Mouse (Mus musculus): Measurements from ENCODE around the gene Nr1h2. TPM values are rescaled to one million over a fixed set of nuclear protein-coding genes. Genes with fewer than 3 reads are reported as not detected.

Gene Nr1h2
- polyA plus RNA-seq, 1 experiment from 2014 or later = 60.8 TPM

DNA sequence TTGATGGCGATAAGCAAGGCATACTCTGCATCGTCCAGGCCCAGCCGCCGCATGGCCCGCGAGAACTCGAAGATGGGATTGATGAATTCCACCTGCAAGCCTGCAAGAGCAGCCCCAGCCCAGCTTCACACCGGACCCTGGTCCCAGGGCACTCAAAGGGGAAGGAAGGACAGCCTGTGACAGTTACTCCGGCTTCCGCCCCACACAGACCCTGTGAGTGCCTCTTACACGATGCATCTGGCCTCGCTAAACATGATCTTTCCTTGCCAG lies 3.4 kb downstream of the Nr1h2 start:
- no peak for DNase-seq (ENCODE audit: low spot score)
- H3K4me2 ChIP-seq (ENCODE audit: low read depth, low read length) = no peak overlapping the region
- H3K36me3 ChIP-seq (ENCODE audit: control insufficient read depth, insufficient read depth, low read length) = peaks cover 31% of the 10 kb centered on the region
- no peak overlapping the region for H3K27ac ChIP-seq (replicated peaks; ENCODE audit: low read depth, low read length)
- no peak overlapping the region for H3K4me3 ChIP-seq (ENCODE audit: low read depth, low read length)
- H3K9ac ChIP-seq (ENCODE audit: low read depth, low read length) = no peak overlapping the region
- H3K4me1 ChIP-seq (ENCODE audit: control insufficient read depth, insufficient read depth, low read length) = peaks cover 20% of the 10 kb centered on the region
- ATAC-seq (ENCODE audit: low read depth) = no peak
- H3K9me3 ChIP-seq (ENCODE audit: control insufficient read depth, low read length) = no peaks in the 10 kb centered on the region
- no peaks in the 10 kb centered on the region for H3K27me3 ChIP-seq (replicated peaks; ENCODE audit: control insufficient read depth, insufficient read depth, low read length)
- WGBS = 91% methylated on average over 12 of the region's 12 CpGs

DNA sequence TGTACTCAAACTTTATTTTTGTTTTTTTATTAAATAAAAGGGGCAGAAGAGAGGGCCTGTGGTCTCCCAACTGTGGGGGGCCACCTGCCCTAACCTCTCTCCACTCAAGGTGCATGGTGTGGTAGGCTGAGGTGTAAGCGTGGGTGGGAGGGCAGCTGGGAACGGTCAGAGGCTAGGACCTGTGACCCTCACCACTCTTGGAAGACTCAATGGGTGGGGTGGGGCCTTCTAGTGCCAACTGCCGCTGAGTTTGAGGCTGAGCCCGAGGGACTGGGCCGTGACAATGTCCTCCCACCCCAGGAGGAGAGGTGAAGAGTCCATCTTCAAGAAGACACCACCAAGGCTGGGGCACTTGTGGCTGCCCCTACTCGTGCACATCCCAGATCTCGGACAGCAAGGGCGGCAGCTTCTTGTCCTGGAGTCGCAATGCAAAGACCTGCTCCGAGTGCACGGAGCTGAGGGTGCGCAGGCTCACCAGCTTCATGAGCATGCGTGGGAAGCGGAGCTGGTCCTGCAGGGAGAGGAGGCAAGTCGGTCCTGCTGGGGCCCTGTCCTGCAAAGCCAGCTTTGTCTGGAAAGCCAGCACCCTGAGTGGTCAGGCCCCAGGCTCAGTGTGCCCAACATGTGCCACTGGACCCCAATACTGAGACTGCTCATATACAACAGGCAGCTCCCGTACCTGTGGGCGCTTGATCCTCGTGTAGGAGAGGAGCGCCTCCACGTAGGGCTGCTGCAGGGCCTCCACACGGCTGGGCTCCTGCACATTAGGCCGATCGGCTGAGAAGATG lies 3.9 kb downstream of the Nr1h2 start:
- no peak overlapping the region for H3K27ac ChIP-seq (replicated peaks; ENCODE audit: low read depth, low read length)
- no peak overlapping the region for H3K4me2 ChIP-seq (ENCODE audit: low read depth, low read length)
- no peaks in the 10 kb centered on the region for H3K9me3 ChIP-seq (ENCODE audit: control insufficient read depth, low read length)
- H3K9ac ChIP-seq (ENCODE audit: low read depth, low read length) = no peak overlapping the region
- no peak for ATAC-seq (ENCODE audit: low read depth)
- H3K4me3 ChIP-seq (ENCODE audit: low read depth, low read length) = no peak overlapping the region
- H3K27me3 ChIP-seq (replicated peaks; ENCODE audit: control insufficient read depth, insufficient read depth, low read length) = no peaks in the 10 kb centered on the region
- WGBS = 94% methylated on average over 23 of the region's 23 CpGs
- no peak for DNase-seq (ENCODE audit: low spot score)
- H3K4me1 ChIP-seq (ENCODE audit: control insufficient read depth, insufficient read depth, low read length) = peaks cover 20% of the 10 kb centered on the region
- peaks cover 31% of the 10 kb centered on the region for H3K36me3 ChIP-seq (ENCODE audit: control insufficient read depth, insufficient read depth, low read length)

DNA sequence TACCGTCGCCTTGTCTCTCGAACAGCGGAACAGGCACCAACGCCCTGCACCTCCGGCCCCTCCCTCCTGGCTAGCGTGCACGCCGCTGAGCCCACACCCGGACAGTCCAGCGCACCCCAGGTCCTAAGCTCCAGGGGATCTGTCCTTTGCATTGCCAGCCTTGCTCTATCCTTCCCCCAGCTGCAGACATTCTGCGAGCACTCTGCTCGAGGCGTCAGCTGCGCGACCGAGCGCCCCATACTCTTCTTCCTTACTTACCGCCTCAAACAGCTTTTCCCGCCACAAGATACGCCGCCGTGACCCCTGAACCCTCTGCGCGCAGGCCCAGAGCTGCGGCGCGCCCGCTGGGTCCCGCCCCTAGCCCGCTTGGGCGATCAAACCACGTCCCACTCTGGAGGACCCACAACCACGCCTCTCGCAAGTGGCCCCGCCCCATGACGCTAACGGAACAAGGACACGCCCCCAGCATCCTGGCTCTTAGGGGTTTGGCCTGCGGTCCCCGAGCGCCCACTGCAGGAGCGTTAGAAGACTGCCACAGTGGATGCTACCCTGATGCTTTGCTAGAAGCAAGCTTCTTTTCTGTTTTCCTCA lies 5.2 kb downstream of the Nr1h2 start, which contains the start of gene Pold1:
Pold1 (minus strand) TSS at position 353 of the 591 bp plus-strand sequence.
- under 1% methylated on average over 43 of the region's 43 CpGs for WGBS
- Histone ChIP-seq H3K9ac (ENCODE audit: low read depth, low read length) (peak within 1 kb of the TSS; percentile 71), H3K36me3 (ENCODE audit: control insufficient read depth, insufficient read depth, low read length) (peaks cover 31% of the 10 kb centered on the region), H3K9me3 (ENCODE audit: control insufficient read depth, low read length) (no peaks in the 10 kb centered on the region), H3K4me3 (ENCODE audit: low read depth, low read length) (peak within 1 kb of the TSS; percentile 70), H3K4me2 (ENCODE audit: low read depth, low read length) (peak within 1 kb of the TSS; percentile 72), H3K27ac (replicated peaks; ENCODE audit: low read depth, low read length) (peak within 1 kb of the TSS; percentile 84), H3K4me1 (ENCODE audit: control insufficient read depth, insufficient read depth, low read length) (peaks cover 20% of the 10 kb centered on the region), H3K27me3 (replicated peaks; ENCODE audit: control insufficient read depth, insufficient read depth, low read length) (no peaks in the 10 kb centered on the region)
- ATAC-seq (ENCODE audit: low read depth) (peak; percentile 95), DNase-seq (ENCODE audit: low spot score) (peak; percentile 100)

DNA sequence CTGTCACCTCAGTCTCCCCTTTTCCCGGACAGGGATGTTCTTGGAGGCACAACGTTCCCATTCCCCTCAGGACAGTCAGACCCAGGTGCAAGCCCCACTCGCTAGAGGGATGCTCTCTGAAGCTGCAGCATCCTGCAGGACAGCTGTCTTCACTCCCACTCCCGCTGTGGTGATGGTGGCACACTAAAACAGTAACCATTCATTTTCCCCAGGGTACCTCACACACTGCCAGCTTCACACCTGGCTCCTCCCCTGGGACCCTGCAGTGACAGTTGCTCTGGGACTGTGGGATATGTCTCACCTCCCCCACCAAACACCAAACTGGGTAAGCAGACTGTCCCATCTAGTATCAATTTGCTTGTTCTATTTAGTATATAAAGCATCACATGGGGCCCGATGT lies 6.0 kb downstream of the Nr1h2 start:
- DNase-seq (ENCODE audit: low spot score) (peak; percentile 30), ATAC-seq (ENCODE audit: low read depth) (no peak)
- Histone ChIP-seq H3K9me3 (ENCODE audit: control insufficient read depth, low read length) (no peaks in the 10 kb centered on the region), H3K27ac (replicated peaks; ENCODE audit: low read depth, low read length) (no peak overlapping the region), H3K4me3 (ENCODE audit: low read depth, low read length) (peak overlapping the region; percentile 70), H3K9ac (ENCODE audit: low read depth, low read length) (peak overlapping the region; percentile 71), H3K4me1 (ENCODE audit: control insufficient read depth, insufficient read depth, low read length) (peaks cover 15% of the 10 kb centered on the region), H3K27me3 (replicated peaks; ENCODE audit: control insufficient read depth, insufficient read depth, low read length) (no peaks in the 10 kb centered on the region), H3K36me3 (ENCODE audit: control insufficient read depth, insufficient read depth, low read length) (peaks cover 38% of the 10 kb centered on the region), H3K4me2 (ENCODE audit: low read depth, low read length) (peak overlapping the region; percentile 72)
- WGBS = 20% methylated on average over 5 of the region's 5 CpGs

DNA sequence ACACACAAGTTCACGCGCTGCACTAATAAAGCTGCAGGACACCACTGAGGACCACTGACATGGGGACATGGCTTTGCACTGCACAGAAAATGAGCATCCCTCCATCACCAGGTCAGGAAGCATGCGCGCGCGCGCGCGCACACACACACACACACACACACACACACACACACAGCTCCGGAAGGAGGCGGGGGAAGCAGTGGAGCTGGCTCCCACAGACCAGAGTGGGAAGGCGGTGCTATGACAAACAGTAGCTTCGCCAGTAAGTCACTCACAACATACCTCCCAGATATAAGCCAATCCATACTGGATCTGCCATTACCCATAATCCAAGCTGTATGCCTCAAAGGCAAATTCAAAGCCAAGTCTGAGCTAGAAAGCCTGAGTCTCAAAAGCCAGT lies 6.7 kb downstream of the Nr1h2 start:
- no peak for ATAC-seq (ENCODE audit: low read depth)
- Histone ChIP-seq H3K4me1 (ENCODE audit: control insufficient read depth, insufficient read depth, low read length) (peaks cover 13% of the 10 kb centered on the region), H3K9ac (ENCODE audit: low read depth, low read length) (peak overlapping the region; percentile 71; the same call in 1 of the 2 replicates), H3K27me3 (replicated peaks; ENCODE audit: control insufficient read depth, insufficient read depth, low read length) (no peaks in the 10 kb centered on the region), H3K9me3 (ENCODE audit: control insufficient read depth, low read length) (no peaks in the 10 kb centered on the region), H3K4me3 (ENCODE audit: low read depth, low read length) (peak overlapping the region; percentile 70; the same call in 1 of the 2 replicates), H3K36me3 (ENCODE audit: control insufficient read depth, insufficient read depth, low read length) (peaks cover 41% of the 10 kb centered on the region), H3K4me2 (ENCODE audit: low read depth, low read length) (peak overlapping the region; percentile 72), H3K27ac (replicated peaks; ENCODE audit: low read depth, low read length) (no peak overlapping the region)
- DNase-seq (ENCODE audit: low spot score) = no peak
- WGBS = 95% methylated on average over 13 of the region's 13 CpGs

DNA sequence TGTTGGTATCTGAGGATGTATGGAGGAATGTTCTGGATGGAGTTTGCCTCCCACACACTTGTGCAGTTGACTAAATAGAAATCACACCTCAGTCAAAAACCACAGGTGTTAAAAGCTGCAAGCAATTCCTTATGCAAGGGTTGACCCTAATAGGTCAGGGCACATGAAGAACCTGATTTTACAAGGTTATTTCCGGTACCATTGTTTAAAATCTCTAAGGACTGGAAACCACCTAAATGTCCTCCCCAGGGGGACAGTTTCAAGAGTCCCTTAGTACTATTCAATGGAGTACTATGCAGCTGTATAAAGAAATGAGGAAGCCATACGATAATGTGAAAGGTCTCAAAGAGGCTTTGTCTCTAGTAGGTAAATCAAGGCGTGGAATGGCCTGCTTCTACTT lies 7.5 kb downstream of the Nr1h2 start:
- no peak overlapping the region for H3K4me2 ChIP-seq (ENCODE audit: low read depth, low read length)
- 97% methylated on average over 3 of the region's 3 CpGs for WGBS

DNA sequence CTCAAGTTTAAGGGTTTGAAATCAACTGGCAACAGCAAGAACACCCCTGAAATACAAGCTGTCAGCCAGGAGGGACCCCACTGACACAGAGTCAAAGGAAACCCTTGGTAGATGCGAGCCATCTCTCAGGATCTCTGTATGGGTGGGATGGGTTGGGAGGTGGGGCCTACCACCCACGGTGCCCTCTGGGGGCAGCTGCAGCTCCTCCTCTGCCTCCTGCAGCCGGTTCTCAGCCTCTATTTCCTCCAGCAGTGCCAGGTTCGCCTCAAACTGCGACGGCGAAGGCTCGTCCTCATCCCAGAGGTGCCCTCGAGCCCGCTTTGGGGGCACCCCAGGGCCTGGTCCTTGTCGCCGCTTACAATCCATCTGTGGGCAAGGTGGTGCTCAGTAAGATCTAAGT lies 10.7 kb downstream of the Nr1h2 start:
- WGBS = 81% methylated on average over 11 of the region's 12 CpGs
- Histone ChIP-seq H3K9ac (ENCODE audit: low read depth, low read length) (0 out of 2 replicates have a peak overlapping the region, but pooled peaks have one; percentile 38), H3K27me3 (replicated peaks; ENCODE audit: control insufficient read depth, insufficient read depth, low read length) (no peaks in the 10 kb centered on the region), H3K4me2 (ENCODE audit: low read depth, low read length) (no peak overlapping the region), H3K36me3 (ENCODE audit: control insufficient read depth, insufficient read depth, low read length) (peaks cover 52% of the 10 kb centered on the region), H3K4me3 (ENCODE audit: low read depth, low read length) (no peak overlapping the region), H3K4me1 (ENCODE audit: control insufficient read depth, insufficient read depth, low read length) (peaks cover 12% of the 10 kb centered on the region), H3K27ac (replicated peaks; ENCODE audit: low read depth, low read length) (no peak overlapping the region), H3K9me3 (ENCODE audit: control insufficient read depth, low read length) (no peaks in the 10 kb centered on the region)
- ATAC-seq (ENCODE audit: low read depth) (no peak), DNase-seq (ENCODE audit: low spot score) (no peak)

More for the DNA sequence above, 7.5 kb downstream of the Nr1h2 start:
- no peak for DNase-seq (ENCODE audit: low spot score)
- no peak overlapping the region for H3K9ac ChIP-seq (ENCODE audit: low read depth, low read length)
- no peaks in the 10 kb centered on the region for H3K27me3 ChIP-seq (replicated peaks; ENCODE audit: control insufficient read depth, insufficient read depth, low read length)
- H3K9me3 ChIP-seq (ENCODE audit: control insufficient read depth, low read length) = no peaks in the 10 kb centered on the region
- H3K4me3 ChIP-seq (ENCODE audit: low read depth, low read length) = no peak overlapping the region
- no peak overlapping the region for H3K27ac ChIP-seq (replicated peaks; ENCODE audit: low read depth, low read length)
- peaks cover 41% of the 10 kb centered on the region for H3K36me3 ChIP-seq (ENCODE audit: control insufficient read depth, insufficient read depth, low read length)
- ATAC-seq (ENCODE audit: low read depth) = no peak
- H3K4me1 ChIP-seq (ENCODE audit: control insufficient read depth, insufficient read depth, low read length) = peaks cover 13% of the 10 kb centered on the region

DNA sequence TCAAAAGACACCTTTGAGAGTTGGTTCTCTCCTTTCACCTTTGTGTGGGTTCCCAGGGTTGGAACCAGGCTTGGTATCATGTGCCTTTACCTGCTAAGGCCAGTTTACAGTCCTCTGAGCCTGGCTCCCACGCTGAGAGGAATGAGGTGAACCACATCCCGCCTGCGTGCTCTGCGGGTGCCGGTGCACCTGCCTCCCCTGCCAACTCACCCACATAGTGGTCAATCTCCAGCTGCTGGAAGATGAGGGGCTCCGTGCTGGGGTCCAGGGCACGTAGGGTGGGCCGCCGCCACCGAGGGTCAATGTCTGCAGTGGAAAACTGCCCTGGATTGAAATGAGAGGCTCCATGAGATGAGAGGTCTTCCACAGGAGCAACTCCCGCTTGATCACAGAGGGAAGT lies 11.2 kb downstream of the Nr1h2 start:
- peaks cover 57% of the 10 kb centered on the region for H3K36me3 ChIP-seq (ENCODE audit: control insufficient read depth, insufficient read depth, low read length)
- no peak overlapping the region for H3K9ac ChIP-seq (ENCODE audit: low read depth, low read length)
- H3K9me3 ChIP-seq (ENCODE audit: control insufficient read depth, low read length) = no peaks in the 10 kb centered on the region
- WGBS = 96% methylated on average over 11 of the region's 11 CpGs
- DNase-seq (ENCODE audit: low spot score) (no peak), ATAC-seq (ENCODE audit: low read depth) (no peak)
- no peaks in the 10 kb centered on the region for H3K27me3 ChIP-seq (replicated peaks; ENCODE audit: control insufficient read depth, insufficient read depth, low read length)
- H3K27ac ChIP-seq (replicated peaks; ENCODE audit: low read depth, low read length) = no peak overlapping the region
- no peak overlapping the region for H3K4me3 ChIP-seq (ENCODE audit: low read depth, low read length)
- H3K4me2 ChIP-seq (ENCODE audit: low read depth, low read length) = no peak overlapping the region
- H3K4me1 ChIP-seq (ENCODE audit: control insufficient read depth, insufficient read depth, low read length) = peaks cover 7% of the 10 kb centered on the region

Data from embryonic facial prominence, embryonic 14.5 days (tissue).